Mouse (Mus musculus) stomach, embryonic 14.5 days (tissue): ENCODE measurements at regions not wholly inside any gene's neighbourhood (a gene's known extent, or its start where the extent isn't known, plus 50 kb on each side); places are given as distances from the start of the nearest gene placed in this dataset.

ENCODE experiments used
- ATAC-seq: fragments of 200-750 bp; cut with Nextera tagmentation; 2 replicates; pipeline ENCODE4 v1.8.0; 2017; ENCODE audit warnings: low read depth, moderate TSS enrichment; ENCODE audit not compliant: insufficient number of reproducible peaks, insufficient read depth, low FRiP score
- H3K27ac ChIP-seq: fragments of 300-500 bp; sonication (generic); 2 replicates; pipeline ENCODE4 v1.5.1; 2014; ENCODE audit warnings: mild to moderate bottlenecking, low read length, moderate library complexity, mixed read lengths
- H3K27me3 ChIP-seq: fragments of 300-500 bp; sonication (generic); 2 replicates; pipeline ENCODE4 v1.6.1; 2014; ENCODE audit warnings: low read length, control low read depth, mixed read lengths; ENCODE audit not compliant: control insufficient read depth, insufficient read depth
- H3K36me3 ChIP-seq: fragments of 300-500 bp; sonication (generic); 2 replicates; pipeline ENCODE4 v1.6.1; 2014; ENCODE audit warnings: mild to moderate bottlenecking, control low read depth, low read length, moderate library complexity, mixed read lengths; ENCODE audit not compliant: control insufficient read depth, insufficient read depth
- H3K4me1 ChIP-seq: fragments of 300-500 bp; sonication (generic); 2 replicates; pipeline ENCODE4 v1.6.1; 2014; ENCODE audit warnings: low read length, control low read depth, mixed read lengths; ENCODE audit not compliant: control insufficient read depth, insufficient read depth
- H3K4me2 ChIP-seq: fragments of 300-500 bp; sonication (generic); replicated peaks from 2 replicates; pipeline ENCODE4 v1.6.1; 2014; ENCODE audit warnings: low read depth, low read length, control low read depth
- H3K4me3 ChIP-seq: fragments of 300-500 bp; sonication (generic); 2 replicates; pipeline ENCODE4 v1.5.1; 2014; ENCODE audit warnings: low read depth, low read length, control low read depth
- H3K9ac ChIP-seq: fragments of 300-500 bp; sonication (generic); replicated peaks from 2 replicates; pipeline ENCODE4 v1.6.1; 2014; ENCODE audit warnings: low read depth, mild to moderate bottlenecking, control low read depth, low read length, moderate library complexity, mixed read lengths
- H3K9me3 ChIP-seq: fragments of 300-500 bp; sonication (generic); 2 replicates; pipeline ENCODE4 v1.6.1; 2016; ENCODE audit warnings: low read depth, low read length, control low read depth; ENCODE audit not compliant: control insufficient read depth
- WGBS: fragments of 180-500 bp; shearing (Covaris S2); extraction: QIAGEN DNeasy Blood & Tissue Kit; methylation state at CpG from one replicate; pipeline ENCODE4 v1.1.7; 2014; 5-methylcytosine and 5-hydroxymethylcytosine counted together

DNA sequence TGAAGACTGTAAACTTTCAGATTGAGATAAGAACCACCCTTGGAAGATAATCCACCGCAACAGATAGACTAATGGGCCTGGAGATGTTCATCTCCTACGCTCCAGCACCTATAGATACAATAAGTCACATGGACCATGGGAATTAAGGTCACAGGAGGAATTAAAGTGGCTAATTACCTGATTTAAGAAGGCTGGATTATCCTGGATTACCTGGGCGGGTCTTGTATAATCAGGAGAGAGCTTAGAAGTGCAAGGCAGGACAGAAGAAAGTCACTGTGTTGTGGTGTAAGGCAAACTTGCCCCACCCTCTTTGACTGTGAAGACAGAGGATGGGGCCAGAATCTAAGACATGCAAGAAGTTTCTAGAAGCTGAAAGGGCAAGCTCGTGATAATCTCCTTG, 61.0 kb upstream of the Maf start:
- H3K4me2 ChIP-seq, result no peak overlapping the region
- H3K9ac ChIP-seq, result no peak overlapping the region
- no peak overlapping the region for H3K4me3 ChIP-seq
- no peaks in the 10 kb centered on the region for H3K9me3 ChIP-seq
- no peak for ATAC-seq
- no peak overlapping the region for H3K27ac ChIP-seq
- WGBS, result 92% methylated on average over 4 of the region's 4 CpGs
- no peaks in the 10 kb centered on the region for H3K27me3 ChIP-seq
- H3K36me3 ChIP-seq, result no peaks in the 10 kb centered on the region
- peaks cover 8% of the 10 kb centered on the region; the same call in 1 of the 2 replicates for H3K4me1 ChIP-seq

DNA sequence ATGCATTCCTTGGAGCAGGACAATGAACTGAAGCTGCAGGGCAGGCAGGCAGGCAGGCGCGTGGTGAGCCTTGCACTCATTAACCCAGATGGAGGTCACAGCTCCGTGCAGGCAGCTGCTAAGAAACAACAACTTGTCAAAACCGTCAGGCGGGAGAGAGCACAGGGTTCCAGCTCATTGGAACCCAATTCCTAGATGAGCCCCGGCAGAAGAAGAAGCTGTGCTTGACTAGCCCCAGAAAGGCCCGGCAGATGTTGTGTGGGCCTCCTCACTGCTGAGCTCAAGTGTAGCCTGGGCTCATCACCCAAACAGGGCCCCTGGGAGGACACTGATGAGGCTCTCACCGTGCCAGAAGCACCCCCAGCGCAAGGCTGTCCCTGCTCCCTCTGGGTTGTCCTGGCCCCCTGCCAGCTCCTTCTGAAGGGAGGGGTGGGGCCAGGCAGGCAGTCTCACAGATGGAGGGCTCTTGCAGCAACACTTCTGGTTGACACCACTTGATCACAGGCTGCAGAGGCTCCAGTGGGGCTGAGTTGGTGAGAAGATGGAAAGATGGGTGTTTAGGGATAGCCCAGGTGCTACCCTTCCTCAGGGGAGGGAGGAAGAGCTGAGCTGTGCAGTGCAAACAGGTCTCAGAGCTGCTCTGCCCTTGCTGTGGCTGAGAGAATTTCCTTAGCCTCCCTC, 58.8 kb upstream of the Maf start:
- Histone ChIP-seq H3K4me1 (peaks cover 8% of the 10 kb centered on the region; the same call in 1 of the 2 replicates), H3K4me3 (no peak overlapping the region), H3K4me2 (no peak overlapping the region), H3K9me3 (no peaks in the 10 kb centered on the region), H3K36me3 (no peaks in the 10 kb centered on the region), H3K27ac (peak overlapping the region; percentile 45), H3K9ac (no peak overlapping the region), H3K27me3 (no peaks in the 10 kb centered on the region)
- ATAC-seq, result peak; percentile 82; the same call in 1 of the 2 replicates
- 4% methylated on average over 9 of the region's 9 CpGs for WGBS

DNA sequence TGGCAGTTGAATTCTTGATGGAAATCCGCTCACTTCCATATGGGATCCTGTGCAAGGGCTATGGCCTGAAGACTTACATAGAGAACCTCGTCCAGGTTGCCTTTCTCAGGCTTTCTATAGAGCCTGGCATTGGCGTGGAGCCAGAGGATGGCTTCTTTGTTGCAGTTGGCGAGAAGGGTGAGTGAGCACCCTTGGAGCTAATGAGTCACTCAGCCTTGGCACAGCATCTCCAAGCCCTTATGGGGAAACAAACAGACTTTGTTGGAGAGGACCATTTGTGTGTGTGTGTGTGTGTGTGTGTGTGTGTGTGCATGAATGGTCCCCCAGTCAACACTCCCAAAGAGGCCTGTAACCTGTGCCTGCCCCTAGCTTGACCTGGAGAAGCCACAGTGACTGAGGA, 57.0 kb upstream of the Maf start:
- H3K36me3 ChIP-seq, result no peaks in the 10 kb centered on the region
- no peak overlapping the region for H3K4me3 ChIP-seq
- no peak overlapping the region for H3K27ac ChIP-seq
- H3K27me3 ChIP-seq, result no peaks in the 10 kb centered on the region
- no peak overlapping the region for H3K9ac ChIP-seq
- no peak for ATAC-seq
- WGBS, result 90% methylated on average over 4 of the region's 4 CpGs
- no peaks in the 10 kb centered on the region for H3K9me3 ChIP-seq
- peaks cover 8% of the 10 kb centered on the region; the same call in 1 of the 2 replicates for H3K4me1 ChIP-seq
- H3K4me2 ChIP-seq, result no peak overlapping the region

DNA sequence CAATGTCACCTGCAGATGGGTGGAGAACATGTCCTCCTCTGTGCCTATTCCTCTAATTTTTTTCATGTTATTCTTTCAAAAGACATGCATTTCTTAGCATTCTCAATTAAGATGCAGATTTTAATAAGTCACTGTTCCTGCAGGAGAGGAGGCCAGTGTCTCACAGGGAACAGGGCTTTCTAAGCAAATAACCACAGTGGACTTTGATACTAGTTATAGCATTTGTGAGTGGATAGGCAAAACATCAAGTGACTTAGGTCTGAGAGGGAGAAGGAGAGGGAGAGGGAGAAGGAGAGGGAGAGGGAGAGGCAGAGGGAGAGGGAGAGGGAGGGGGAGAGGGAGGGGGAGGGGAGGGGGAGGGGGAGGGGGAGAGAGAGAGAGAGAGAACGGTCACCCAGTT, 50.4 kb upstream of the Maf start:
- no peaks in the 10 kb centered on the region for H3K36me3 ChIP-seq
- H3K9ac ChIP-seq, result no peak overlapping the region
- no peaks in the 10 kb centered on the region for H3K4me1 ChIP-seq
- 89% methylated on average over 1 of the region's 1 CpGs for WGBS
- ATAC-seq, result no peak
- H3K9me3 ChIP-seq, result no peaks in the 10 kb centered on the region
- no peak overlapping the region for H3K4me3 ChIP-seq
- H3K27ac ChIP-seq, result no peak overlapping the region
- no peaks in the 10 kb centered on the region for H3K27me3 ChIP-seq
- H3K4me2 ChIP-seq, result no peak overlapping the region
